Mouse (Mus musculus) C2C12 (cell line): ENCODE data around the gene Sdccag8.

Experiments used
- CEBPB ChIP-seq: IDR thresholded peaks from one replicate; pipeline ENCODE4 v1.6.1; 2011; ENCODE audit warnings: low read depth, mild to moderate bottlenecking, control low read depth, moderate library complexity
- CTCF ChIP-seq: IDR thresholded peaks from one replicate; pipeline ENCODE4 v1.5.1; 2011; ENCODE audit not compliant: control insufficient read depth, insufficient read depth, insufficient read length
- MAX ChIP-seq: IDR thresholded peaks from one replicate; pipeline ENCODE4 v1.6.1; 2011; ENCODE audit warnings: mild to moderate bottlenecking, control low read depth
- USF1 ChIP-seq: IDR thresholded peaks from one replicate; pipeline ENCODE4 v1.6.1; 2011; ENCODE audit warnings: low read depth, mild to moderate bottlenecking, control low read depth, moderate library complexity

DNA sequence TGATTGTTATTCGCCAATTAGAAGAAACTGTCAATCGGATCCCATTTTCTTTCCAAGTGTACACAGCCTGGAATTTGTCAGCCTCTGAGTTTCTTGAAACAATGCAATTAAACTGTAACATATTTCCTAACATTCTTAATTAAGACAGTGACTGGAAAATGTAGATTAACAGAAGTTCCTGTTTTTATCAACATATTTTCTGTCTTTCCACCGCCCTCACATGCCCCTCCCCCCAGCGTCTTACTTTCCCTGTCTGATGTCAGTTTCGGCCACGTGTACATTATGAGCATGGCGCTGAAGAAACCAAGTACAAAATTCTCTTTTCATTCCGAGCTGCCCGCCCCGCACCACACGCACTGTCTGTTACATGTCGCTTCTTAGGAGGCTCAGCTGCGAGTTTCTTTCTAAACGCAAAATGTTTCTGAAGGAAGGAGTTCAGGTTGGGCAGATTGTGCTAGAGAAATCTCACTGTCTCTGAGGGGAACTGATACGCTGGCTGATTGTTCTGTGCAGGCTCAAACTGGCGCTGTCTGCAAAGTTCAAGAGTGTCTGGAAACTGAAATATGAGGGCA lies 182.3 kb downstream of the Sdccag8 start:
- TF ChIP-seq USF1 (no peak), CTCF (no peak), CEBPB (no peak), MAX (no peak)
